Mouse (Mus musculus): ENCODE results near the gene Dppa4. TPM values are rescaled to one million over a fixed set of nuclear protein-coding genes. Genes with fewer than 3 reads are reported as not detected.
"Not testable (repeated sequence)": the region's sequence is repeated elsewhere in the genome, so short reads cannot be mapped to it uniquely, and the experiment has no call there.

Gene Dppa4
- polyA plus RNA-seq, 1 experiment = 1.4 TPM

GRCm38 (mm10) chr16:48299884-48300283 lies 16.4 kb downstream of the Dppa4 start:
- Histone ChIP-seq H3K36me3 (ENCODE audit: control insufficient read depth, insufficient read depth, low read length) (no peaks in the 10 kb centered on the region), H3K4me3 (ENCODE audit: control insufficient read depth, low read depth, low read length) (no peak overlapping the region), H3K27ac (ENCODE audit: control insufficient read depth, insufficient read depth, low read depth, low read length) (no peak overlapping the region), H3K4me1 (ENCODE audit: control insufficient read depth, insufficient read depth, low read length) (no peaks in the 10 kb centered on the region), H3K27me3 (ENCODE audit: control insufficient read depth, insufficient read depth, low read length) (no peaks in the 10 kb centered on the region)
- no peak for TF ChIP-seq POLR2A (IDR thresholded peaks at IDR 0.05; ENCODE audit: control insufficient read depth, low read depth, low read length)
- TF ChIP-seq CTCF (IDR thresholded peaks at IDR 0.05; ENCODE audit: control insufficient read depth, insufficient read depth, insufficient replicate concordance, low read depth, low read length) = no peak

GRCm38 (mm10) chr16:48303509-48303908 lies 20.0 kb downstream of the Dppa4 start, which contains the start of gene Dppa2:
Gene Dppa2 (plus strand): TSS chr16:48303908.
- no peaks in the 10 kb centered on the region for H3K27me3 ChIP-seq (ENCODE audit: control insufficient read depth, insufficient read depth, low read length)
- no peak within 1 kb of the TSS for H3K27ac ChIP-seq (ENCODE audit: control insufficient read depth, insufficient read depth, low read depth, low read length)
- no peaks in the 10 kb centered on the region for H3K36me3 ChIP-seq (ENCODE audit: control insufficient read depth, insufficient read depth, low read length)
- no peaks in the 10 kb centered on the region for H3K4me1 ChIP-seq (ENCODE audit: control insufficient read depth, insufficient read depth, low read length)
- no peak for TF ChIP-seq CTCF (IDR thresholded peaks at IDR 0.05; ENCODE audit: control insufficient read depth, insufficient read depth, insufficient replicate concordance, low read depth, low read length)
- no peak for TF ChIP-seq POLR2A (IDR thresholded peaks at IDR 0.05; ENCODE audit: control insufficient read depth, low read depth, low read length)
- H3K4me3 ChIP-seq (ENCODE audit: control insufficient read depth, low read depth, low read length) = no peak within 1 kb of the TSS

- Histone ChIP-seq H3K27me3 (ENCODE audit: control insufficient read depth, insufficient read depth, low read length) (no peaks in the 10 kb centered on the region), H3K36me3 (ENCODE audit: control insufficient read depth, insufficient read depth, low read length) (no peaks in the 10 kb centered on the region), H3K4me3 (ENCODE audit: control insufficient read depth, low read depth, low read length) (no peak overlapping the region), H3K4me1 (ENCODE audit: control insufficient read depth, insufficient read depth, low read length) (no peaks in the 10 kb centered on the region), H3K27ac (ENCODE audit: control insufficient read depth, insufficient read depth, low read depth, low read length) (no peak overlapping the region)
- TF ChIP-seq POLR2A (IDR thresholded peaks at IDR 0.05; ENCODE audit: control insufficient read depth, low read depth, low read length) = no peak
- no peak for TF ChIP-seq CTCF (IDR thresholded peaks at IDR 0.05; ENCODE audit: control insufficient read depth, insufficient read depth, insufficient replicate concordance, low read depth, low read length)
Measured at GRCm38 (mm10) chr16:48303983-48304382, 20.4 kb downstream of the Dppa4 start.

GRCm38 (mm10) chr16:48308916-48309315 lies 25.4 kb downstream of the Dppa4 start:
- H3K27ac ChIP-seq (ENCODE audit: control insufficient read depth, insufficient read depth, low read depth, low read length); H3K4me1 ChIP-seq (ENCODE audit: control insufficient read depth, insufficient read depth, low read length); H3K27me3 ChIP-seq (ENCODE audit: control insufficient read depth, insufficient read depth, low read length); H3K36me3 ChIP-seq (ENCODE audit: control insufficient read depth, insufficient read depth, low read length); H3K4me3 ChIP-seq (ENCODE audit: control insufficient read depth, low read depth, low read length): not testable (repeated sequence)

GRCm38 (mm10) chr16:48309912-48310630 lies 26.5 kb downstream of the Dppa4 start:
- no peak for TF ChIP-seq POLR2A (IDR thresholded peaks at IDR 0.05; ENCODE audit: control insufficient read depth, low read depth, low read length)
- TF ChIP-seq CTCF (IDR thresholded peaks at IDR 0.05; ENCODE audit: control insufficient read depth, insufficient read depth, insufficient replicate concordance, low read depth, low read length) = no peak
- Histone ChIP-seq H3K4me1 (ENCODE audit: control insufficient read depth, insufficient read depth, low read length) (peaks cover 2% of the 10 kb centered on the region; the same call in 1 of the 2 replicates), H3K27me3 (ENCODE audit: control insufficient read depth, insufficient read depth, low read length) (no peaks in the 10 kb centered on the region), H3K27ac (ENCODE audit: control insufficient read depth, insufficient read depth, low read depth, low read length) (no peak overlapping the region), H3K4me3 (ENCODE audit: control insufficient read depth, low read depth, low read length) (no peak overlapping the region), H3K36me3 (ENCODE audit: control insufficient read depth, insufficient read depth, low read length) (no peaks in the 10 kb centered on the region)

- no peak overlapping the region for H3K27ac ChIP-seq (ENCODE audit: control insufficient read depth, insufficient read depth, low read depth, low read length)
- H3K4me1 ChIP-seq (ENCODE audit: control insufficient read depth, insufficient read depth, low read length) = no peaks in the 10 kb centered on the region
- no peaks in the 10 kb centered on the region for H3K36me3 ChIP-seq (ENCODE audit: control insufficient read depth, insufficient read depth, low read length)
- H3K27me3 ChIP-seq (ENCODE audit: control insufficient read depth, insufficient read depth, low read length) = no peaks in the 10 kb centered on the region
- no peak overlapping the region for H3K4me3 ChIP-seq (ENCODE audit: control insufficient read depth, low read depth, low read length)
- no peak for TF ChIP-seq CTCF (IDR thresholded peaks at IDR 0.05; ENCODE audit: control insufficient read depth, insufficient read depth, insufficient replicate concordance, low read depth, low read length)
- no peak for TF ChIP-seq POLR2A (IDR thresholded peaks at IDR 0.05; ENCODE audit: control insufficient read depth, low read depth, low read length)
Measured at GRCm38 (mm10) chr16:48315294-48315693, 31.8 kb downstream of the Dppa4 start.

GRCm38 (mm10) chr16:48320781-48321180 lies 37.2 kb downstream of the Dppa4 start:
- TF ChIP-seq POLR2A (IDR thresholded peaks at IDR 0.05; ENCODE audit: control insufficient read depth, low read depth, low read length) = no peak
- no peak for TF ChIP-seq CTCF (IDR thresholded peaks at IDR 0.05; ENCODE audit: control insufficient read depth, insufficient read depth, insufficient replicate concordance, low read depth, low read length)
- Histone ChIP-seq H3K27ac (ENCODE audit: control insufficient read depth, insufficient read depth, low read depth, low read length) (no peak overlapping the region), H3K27me3 (ENCODE audit: control insufficient read depth, insufficient read depth, low read length) (no peaks in the 10 kb centered on the region), H3K4me3 (ENCODE audit: control insufficient read depth, low read depth, low read length) (no peak overlapping the region), H3K36me3 (ENCODE audit: control insufficient read depth, insufficient read depth, low read length) (no peaks in the 10 kb centered on the region), H3K4me1 (ENCODE audit: control insufficient read depth, insufficient read depth, low read length) (no peaks in the 10 kb centered on the region)
